Mouse (Mus musculus) embryonic facial prominence, embryonic 12.5 days (tissue): ENCODE measurements around the gene Polr3k. TPM values are rescaled to one million over a fixed set of nuclear protein-coding genes. Genes with fewer than 3 reads are reported as not detected.

Experiments used
- ATAC-seq: fragments of 200-750 bp; cut with Nextera tagmentation; 2 replicates; pipeline ENCODE4 v1.8.0; 2017; ENCODE audit not compliant: insufficient number of reproducible peaks, insufficient read depth, low FRiP score, low TSS enrichment
- H3K27ac ChIP-seq: fragments of 300-500 bp; sonication (generic); 2 replicates; pipeline ENCODE4 v1.5.1; 2016; ENCODE audit warnings: mild to moderate bottlenecking
- H3K27me3 ChIP-seq: fragments of 300-500 bp; sonication (generic); 2 replicates; pipeline ENCODE4 v1.6.1; 2016; ENCODE audit warnings: mild to moderate bottlenecking, moderate library complexity
- H3K36me3 ChIP-seq: fragments of 300-500 bp; sonication (generic); 2 replicates; pipeline ENCODE4 v1.6.1; 2016; ENCODE audit warnings: mild to moderate bottlenecking
- H3K4me1 ChIP-seq: fragments of 300-500 bp; sonication (generic); 2 replicates; pipeline ENCODE4 v1.6.1; 2016
- H3K4me2 ChIP-seq: fragments of 300-500 bp; sonication (generic); replicated peaks from 2 replicates; pipeline ENCODE4 v1.6.1; 2016; ENCODE audit warnings: mild to moderate bottlenecking, moderate library complexity
- H3K4me3 ChIP-seq: fragments of 300-500 bp; sonication (generic); 2 replicates; pipeline ENCODE4 v1.5.1; 2016; ENCODE audit warnings: mild to moderate bottlenecking
- H3K9ac ChIP-seq: fragments of 300-500 bp; sonication (generic); 2 replicates; pipeline ENCODE4 v1.6.1; 2016; ENCODE audit warnings: mild to moderate bottlenecking, moderate library complexity
- H3K9me3 ChIP-seq: fragments of 300-500 bp; sonication (generic); 2 replicates; pipeline ENCODE4 v1.6.1; 2016; ENCODE audit warnings: mild to moderate bottlenecking, moderate library complexity
- WGBS: fragments of 180-500 bp; shearing (Covaris S2); methylation state at CpG from one replicate; pipeline ENCODE4 v1.1.7; 2016; 5-methylcytosine and 5-hydroxymethylcytosine counted together
- polyA plus RNA-seq: library from polyadenylated mRNA; unstranded; fragments of >200 nt; fragmentation: Nextera tagmentation; extraction: Ambion mirVana; gene quantifications from 2 replicates; pipeline ENCODE4 v1.2.1, GENCODE M21; 2016

Polr3k gene
- polyA plus RNA-seq, 1 experiment from 2014 or later: 86.7 TPM

DNA sequence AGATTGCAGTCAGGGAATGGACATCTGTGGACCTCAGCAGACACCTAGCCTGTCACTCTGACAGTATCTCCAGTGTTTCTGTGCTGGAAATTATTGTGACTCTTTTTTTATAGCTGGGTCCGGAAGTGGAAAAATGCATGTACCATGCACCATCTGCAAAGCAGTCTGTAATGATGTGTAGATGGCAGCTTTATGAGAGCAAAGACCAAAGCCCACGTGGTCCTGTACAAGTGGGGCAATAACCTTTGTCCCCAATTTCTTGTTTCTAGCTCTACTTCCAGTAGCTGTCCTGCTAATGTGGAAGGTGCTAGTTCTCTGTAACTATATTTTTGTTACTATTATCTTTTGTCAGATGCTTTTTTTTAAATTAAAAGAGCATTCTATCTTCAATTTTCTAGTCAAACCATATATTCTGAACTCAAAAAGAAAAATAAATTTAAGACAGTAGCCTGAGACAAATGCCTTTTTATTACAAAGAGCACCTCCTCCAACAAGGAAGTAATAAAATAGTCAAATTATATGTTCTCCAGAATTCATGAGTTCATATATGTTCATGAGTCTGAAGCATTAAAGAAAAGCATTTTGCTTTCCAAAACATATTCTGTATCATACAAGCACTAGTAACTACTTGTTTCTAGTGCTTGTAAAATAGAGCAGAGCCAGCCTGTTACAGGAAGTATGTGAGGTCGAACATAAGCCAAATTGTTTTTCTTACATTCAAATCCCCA lies 19.0 kb downstream of the Polr3k start:
- no peaks in the 10 kb centered on the region for H3K27me3 ChIP-seq
- H3K27ac ChIP-seq: no peak overlapping the region
- no peak overlapping the region for H3K4me3 ChIP-seq
- no peaks in the 10 kb centered on the region for H3K36me3 ChIP-seq
- H3K9me3 ChIP-seq: no peaks in the 10 kb centered on the region
- H3K9ac ChIP-seq: no peak overlapping the region
- H3K4me2 ChIP-seq: no peak overlapping the region
- 83% methylated on average over 3 of the region's 3 CpGs for WGBS
- ATAC-seq: no peak
- no peaks in the 10 kb centered on the region for H3K4me1 ChIP-seq

DNA sequence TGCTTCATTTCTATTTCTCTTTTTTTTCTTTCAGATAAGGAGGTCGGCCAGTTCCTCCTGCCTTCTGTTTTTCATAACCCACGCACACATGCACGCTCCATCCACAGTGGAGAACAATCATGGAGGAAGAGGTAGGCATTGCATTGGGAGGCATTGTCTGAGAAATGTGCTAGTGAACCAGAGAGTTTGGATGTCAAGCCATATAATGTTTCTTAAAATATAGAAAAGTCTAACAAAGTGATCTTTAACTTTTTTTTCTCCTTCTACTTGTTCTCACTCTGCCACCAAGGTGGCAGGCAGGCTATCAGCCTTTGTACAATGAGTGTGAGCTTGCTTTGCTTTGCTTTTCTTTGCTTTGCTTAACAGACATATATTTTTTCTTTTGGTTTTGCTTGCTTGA lies 53.7 kb downstream of the Polr3k start:
- Histone ChIP-seq H3K9me3 (no peaks in the 10 kb centered on the region), H3K4me2 (no peak overlapping the region), H3K9ac (no peak overlapping the region), H3K4me3 (no peak overlapping the region), H3K27ac (no peak overlapping the region), H3K36me3 (no peaks in the 10 kb centered on the region), H3K4me1 (no peaks in the 10 kb centered on the region), H3K27me3 (no peaks in the 10 kb centered on the region)
- 49% methylated on average over 3 of the region's 3 CpGs for WGBS
- no peak for ATAC-seq

DNA sequence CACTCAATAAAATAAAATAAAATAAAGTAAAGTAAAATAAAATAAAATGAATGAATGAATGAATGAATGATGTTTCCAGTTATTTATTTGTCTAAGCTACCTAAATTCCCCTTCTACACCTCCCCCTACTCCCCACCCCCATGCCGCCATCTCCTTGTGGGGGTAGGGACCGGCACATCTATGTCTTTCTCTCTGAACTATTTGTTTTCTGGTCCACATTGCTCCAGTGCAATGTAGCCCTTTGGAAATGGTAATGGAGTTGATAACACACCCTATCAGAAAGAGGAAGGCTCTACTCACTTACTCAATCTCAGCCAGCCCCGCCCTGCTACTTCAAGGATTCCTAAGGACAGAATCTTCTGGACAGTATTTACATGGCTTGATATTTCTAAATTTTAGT lies 54.4 kb downstream of the Polr3k start:
- H3K4me1 ChIP-seq: no peaks in the 10 kb centered on the region
- WGBS: 49% methylated on average over 3 of the region's 3 CpGs
- no peak overlapping the region for H3K4me2 ChIP-seq
- no peaks in the 10 kb centered on the region for H3K36me3 ChIP-seq
- H3K27ac ChIP-seq: no peak overlapping the region
- peak; percentile 92 for ATAC-seq
- no peaks in the 10 kb centered on the region for H3K27me3 ChIP-seq
- no peak overlapping the region for H3K9ac ChIP-seq
- no peak overlapping the region for H3K4me3 ChIP-seq
- H3K9me3 ChIP-seq: no peaks in the 10 kb centered on the region

Other genes with a start within 250 kb of the Polr3k start
- 0.32 TPM in 1 of 2 replicates, not detected in the other for gene Gm29797, start 207.3 kb upstream of the Polr3k start, polyA plus RNA-seq
- 38.5 and 43.7 TPM in 2 replicates for gene Sox18, start 192.7 kb upstream of the Polr3k start, polyA plus RNA-seq
- gene Tcea2, start 184.0 kb upstream of the Polr3k start, polyA plus RNA-seq: 29.5 and 31.0 TPM in 2 replicates
- 74.9 and 81.9 TPM in 2 replicates for gene Rgs19, start 170.4 kb upstream of the Polr3k start, polyA plus RNA-seq
- gene Lkaaear1, start 165.9 kb upstream of the Polr3k start, polyA plus RNA-seq: not detected in 2 replicates
- 5.2 and 5.6 TPM in 2 replicates for gene Oprl1, start 149.3 kb upstream of the Polr3k start, polyA plus RNA-seq
- 6.0 and 6.7 TPM in 2 replicates for gene Myt1, start 101.0 kb upstream of the Polr3k start, polyA plus RNA-seq
- 42.2 and 46.8 TPM in 2 replicates for gene Pcmtd2, start 26.5 kb upstream of the Polr3k start, polyA plus RNA-seq
- not detected in 2 replicates for gene Gm14496, start 126.8 kb downstream of the Polr3k start, polyA plus RNA-seq